Mouse (Mus musculus) CH12.LX (cell line): ENCODE measurements around the gene Nup88. TPM values are rescaled to one million over a fixed set of nuclear protein-coding genes. Genes with fewer than 3 reads are reported as not detected.

Experiments
- DNase-seq: peaks from one replicate; pipeline ENCODE4 v3.0.0-alpha.2; 2013; ENCODE audit errors: extremely low read depth
- H3K27ac ChIP-seq: 2 replicates; pipeline ENCODE4 v1.5.1; 2012; ENCODE audit warnings: low read depth, mild to moderate bottlenecking, control low read depth, moderate library complexity; ENCODE audit not compliant: insufficient read depth
- H3K27me3 ChIP-seq: replicated peaks from 2 replicates; pipeline ENCODE3; 2012; ENCODE audit warnings: inconsistent platforms
- H3K36me3 ChIP-seq, 2 experiments: replicated peaks in 1 of 2; 2 replicates each; pipeline versions ENCODE3 to v1.6.1; 2012; ENCODE audit warnings: inconsistent platforms in 1 of 2, low read length in 1 of 2, mild to moderate bottlenecking in 1 of 2, mixed read lengths in 1 of 2, moderate library complexity in 1 of 2; ENCODE audit not compliant: control insufficient read depth in 1 of 2, insufficient read depth in 1 of 2
- H3K4me1 ChIP-seq, 2 experiments: 2 replicates each; pipeline ENCODE4 v1.6.1; 2012; ENCODE audit warnings: inconsistent platforms in 1 of 2, moderate library complexity in 1 of 2; ENCODE audit not compliant: insufficient read depth in 2 of 2, control insufficient read depth in 1 of 2
- H3K4me2 ChIP-seq: 2 replicates; pipeline ENCODE4 v1.6.1; 2012; ENCODE audit warnings: low read depth, mild to moderate bottlenecking, control low read depth; ENCODE audit not compliant: poor library complexity, insufficient read depth, severe bottlenecking
- H3K4me3 ChIP-seq, 3 experiments: fragments of 150-350 bp in 1 of 3; sonication (generic) in 1 of 3; replicated peaks in 1 of 3; 2 replicates each; pipeline versions ENCODE3 to v1.5.1; 2011 to 2012; ENCODE audit warnings: low read depth in 2 of 3, low read length in 2 of 3, mild to moderate bottlenecking in 2 of 3, moderate library complexity in 2 of 3, control low read depth in 1 of 3, improper control_type of control experiment in 1 of 3, inconsistent platforms in 1 of 3, mixed read lengths in 1 of 3; ENCODE audit not compliant: poor library complexity in 1 of 3
- H3K79me2 ChIP-seq: replicated peaks from 2 replicates; pipeline ENCODE4 v1.6.1; 2012; ENCODE audit warnings: mild to moderate bottlenecking, moderate library complexity; ENCODE audit not compliant: control insufficient read depth, poor library complexity, insufficient read depth, severe bottlenecking; ENCODE audit errors: extremely low read depth
- H3K9ac ChIP-seq: 2 replicates; pipeline ENCODE4 v1.6.1; 2012; ENCODE audit warnings: low read depth, mild to moderate bottlenecking, control low read depth, moderate library complexity; ENCODE audit not compliant: insufficient read depth
- H3K9me3 ChIP-seq: replicated peaks from 2 replicates; pipeline ENCODE3; 2012; ENCODE audit warnings: low read length, inconsistent platforms, mixed read lengths
- CHD1 ChIP-seq: IDR thresholded peaks from 2 replicates; pipeline ENCODE4 v1.6.1; 2012; ENCODE audit warnings: low read depth, low read length, improper control_type of control experiment, inconsistent platforms
- E2F4 ChIP-seq: IDR thresholded peaks from 2 replicates; pipeline ENCODE4 v1.6.1; 2011; ENCODE audit warnings: low read depth, low read length, improper control_type of control experiment; ENCODE audit not compliant: insufficient replicate concordance
- ETS1 ChIP-seq: conservative IDR thresholded peaks from 2 replicates; pipeline ENCODE4 v1.6.1; 2012; ENCODE audit warnings: low read depth, mild to moderate bottlenecking, inconsistent platforms, low read length, improper control_type of control experiment, moderate library complexity
- KAT2A ChIP-seq: IDR thresholded peaks from 2 replicates; pipeline ENCODE4 v1.6.1; 2012; ENCODE audit warnings: low read length, improper control_type of control experiment, inconsistent platforms; ENCODE audit not compliant: insufficient replicate concordance
- MAFK ChIP-seq: IDR thresholded peaks from 2 replicates; pipeline ENCODE4 v1.6.1; 2011; ENCODE audit warnings: low read length, improper control_type of control experiment; ENCODE audit not compliant: insufficient replicate concordance
- MAX ChIP-seq: IDR thresholded peaks from 2 replicates; pipeline ENCODE4 v1.6.1; 2011; ENCODE audit warnings: low read length, improper control_type of control experiment
- MYC ChIP-seq: IDR thresholded peaks from 2 replicates; pipeline ENCODE4 v1.6.1; 2011; ENCODE audit warnings: low read depth, mild to moderate bottlenecking, improper control_type of control experiment, low read length
- PAX5 ChIP-seq: IDR thresholded peaks from 2 replicates; pipeline ENCODE4 v1.6.1; 2012; ENCODE audit warnings: low read length, inconsistent platforms, mixed read lengths
- UBTF ChIP-seq: IDR thresholded peaks from 2 replicates; pipeline ENCODE4 v1.6.1; 2012; ENCODE audit warnings: low read depth, mild to moderate bottlenecking, inconsistent platforms, low read length, improper control_type of control experiment, moderate library complexity
- USF1 ChIP-seq: IDR thresholded peaks from 2 replicates; pipeline ENCODE4 v1.6.1; 2014; ENCODE audit warnings: low read depth, mild to moderate bottlenecking, inconsistent platforms, low read length, improper control_type of control experiment
- ZC3H11A ChIP-seq: IDR thresholded peaks from 2 replicates; pipeline ENCODE4 v1.6.1; 2012; ENCODE audit warnings: low read depth, mild to moderate bottlenecking, inconsistent platforms, low read length, improper control_type of control experiment
- ZMIZ1 ChIP-seq: IDR thresholded peaks from 2 replicates; pipeline ENCODE4 v1.6.1; 2012; ENCODE audit warnings: low read depth, mild to moderate bottlenecking, inconsistent platforms, low read length, improper control_type of control experiment
- dilution Hi-C: fragments of 300-500 bp; cut with MboI; formaldehyde crosslinking; loops from 2 replicates; pipeline ENCODE4 v1.14.3; 2020; ENCODE audit warnings: low sequenced_read_pairs; ENCODE audit not compliant: extremely low pct_unique_long_range_greater_than_20kb, extremely low pct_ligation_motif_present
- in situ Hi-C: fragments of 300-500 bp; cut with MboI; formaldehyde crosslinking; loops from 3 replicates; pipeline ENCODE4 v1.14.3; 2019; ENCODE audit warnings: low sequenced_read_pairs, low pct_ligation_motif_present, low pct_unique_long_range_greater_than_20kb, mixed read lengths
- polyA plus RNA-seq: library from polyadenylated mRNA; unstranded; fragments of >175 nt; gene quantifications from 2 replicates; pipeline ENCODE4 v1.2.1, GENCODE M21; 2012; ENCODE audit warnings: low read depth; ENCODE audit not compliant: insufficient read length
- total RNA-seq, 2 experiments: library from RNA; depleted of rRNA; stranded (reverse); fragments of 300-350 nt in 1 of 2; fragments of >200 nt in 1 of 2; gene quantifications; 2 replicates each; pipeline ENCODE4 v1.2.3; 2012 to 2014

Nup88 gene
- total and polyA plus RNA-seq, 3 experiments = 125 to 208 (median 193) TPM

DNA sequence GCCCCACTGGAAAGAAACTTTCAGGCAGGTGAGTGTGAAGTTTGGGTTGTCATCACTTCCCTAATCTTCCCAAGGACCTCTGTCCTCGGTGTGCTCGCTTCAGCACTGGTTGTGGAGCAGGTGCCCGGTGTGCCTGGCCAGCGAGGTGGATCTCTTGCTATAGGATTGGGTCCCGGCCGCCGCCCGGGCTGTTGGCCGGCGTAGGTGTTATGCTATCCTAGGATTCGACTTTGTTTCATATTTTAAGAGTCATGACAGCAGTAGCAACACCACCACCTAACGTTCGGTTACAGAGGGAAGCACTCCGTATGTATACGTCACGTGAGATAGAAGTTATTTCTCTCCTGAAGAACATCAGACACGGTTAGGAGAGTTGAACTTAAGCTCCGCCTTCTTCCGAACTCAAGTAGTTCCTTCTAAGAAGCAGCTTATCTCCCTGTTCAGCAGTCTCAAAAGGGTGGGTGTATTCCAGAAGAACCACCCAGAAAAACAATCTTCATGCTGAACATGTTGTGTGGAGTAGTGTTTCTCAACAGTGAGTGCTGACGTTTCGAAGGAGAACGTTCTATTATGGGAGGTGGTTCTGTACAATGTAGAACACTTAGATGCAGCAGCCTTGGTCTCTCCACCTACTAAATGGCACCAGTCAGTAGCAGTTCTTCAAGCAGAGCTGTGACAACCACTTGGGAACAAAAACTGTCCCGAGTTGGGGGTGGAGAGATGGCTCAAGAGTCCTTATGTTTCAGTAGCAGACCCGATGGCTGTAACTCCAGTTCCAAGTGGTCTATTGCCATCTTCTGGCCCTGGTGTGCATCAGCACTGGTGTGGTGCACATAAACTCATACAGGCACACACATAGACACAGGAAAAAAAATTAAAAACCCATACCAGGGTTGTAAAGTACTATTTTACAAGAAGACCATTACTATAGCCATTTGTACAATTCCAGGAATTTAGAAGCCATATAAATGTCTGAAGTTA, 1.1 kb upstream of the Nup88 start (continued):
- TF ChIP-seq CHD1 (no peak), USF1 (no peak; the same call in 1 of the 2 replicates), MYC (no peak), PAX5 (no peak), ZMIZ1 (no peak)

DNA sequence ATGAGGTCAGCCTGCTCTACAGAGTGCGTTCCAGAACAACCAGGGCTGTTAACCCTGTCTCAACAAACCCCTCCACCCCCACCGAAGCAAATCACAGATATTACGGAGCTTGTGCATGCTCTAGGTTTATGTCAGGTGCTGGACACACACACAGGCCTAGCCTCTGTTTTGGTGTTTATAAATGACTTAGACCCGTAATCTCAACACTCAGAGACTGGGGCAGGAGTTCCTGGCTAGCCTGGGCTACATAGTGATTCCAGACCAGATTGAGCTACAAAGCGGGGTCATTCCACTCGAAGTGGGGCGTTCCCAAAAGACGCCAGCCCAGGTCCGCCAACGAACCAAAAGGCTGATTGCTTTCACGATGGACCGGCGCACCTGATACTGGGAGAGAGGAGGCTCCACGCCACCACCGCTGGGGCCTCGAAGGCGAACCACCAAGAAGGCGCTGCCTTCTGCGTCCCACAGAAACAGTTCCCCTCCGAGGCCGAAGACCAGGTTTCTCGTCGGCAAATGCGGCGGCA, 440 bp downstream of the Nup88 start:
- TF ChIP-seq E2F4 (no peak), ZC3H11A (no peak), MAX (peak; percentile 74; the same call in 1 of the 2 replicates), UBTF (0 out of 2 replicates have a peak, but pooled peaks have one; percentile 33), ETS1 (no peak), KAT2A (no peak), MYC (peak; percentile 52; the same call in 1 of the 2 replicates)
- Histone ChIP-seq H3K4me3 (peak overlapping the region; percentile 79 to 96 (median 90)), H3K27ac (peak overlapping the region; percentile 64), H3K27me3 (no peaks in the 10 kb centered on the region), H3K79me2 (peaks cover 26% of the 10 kb centered on the region), H3K36me3 (peaks cover 35 to 55% of the 10 kb centered on the region in 2 experiments), H3K4me1 (peaks cover 4 to 49% of the 10 kb centered on the region in 2 experiments; a peak in 3 of 4 replicates), H3K4me2 (peak overlapping the region; percentile 83), H3K9ac (peak overlapping the region; percentile 83), H3K9me3 (peaks cover 3% of the 10 kb centered on the region)
- peak; percentile 37 for DNase-seq
- in situ Hi-C loops (no loop called here), dilution Hi-C loops (no loop called here)

DNA sequence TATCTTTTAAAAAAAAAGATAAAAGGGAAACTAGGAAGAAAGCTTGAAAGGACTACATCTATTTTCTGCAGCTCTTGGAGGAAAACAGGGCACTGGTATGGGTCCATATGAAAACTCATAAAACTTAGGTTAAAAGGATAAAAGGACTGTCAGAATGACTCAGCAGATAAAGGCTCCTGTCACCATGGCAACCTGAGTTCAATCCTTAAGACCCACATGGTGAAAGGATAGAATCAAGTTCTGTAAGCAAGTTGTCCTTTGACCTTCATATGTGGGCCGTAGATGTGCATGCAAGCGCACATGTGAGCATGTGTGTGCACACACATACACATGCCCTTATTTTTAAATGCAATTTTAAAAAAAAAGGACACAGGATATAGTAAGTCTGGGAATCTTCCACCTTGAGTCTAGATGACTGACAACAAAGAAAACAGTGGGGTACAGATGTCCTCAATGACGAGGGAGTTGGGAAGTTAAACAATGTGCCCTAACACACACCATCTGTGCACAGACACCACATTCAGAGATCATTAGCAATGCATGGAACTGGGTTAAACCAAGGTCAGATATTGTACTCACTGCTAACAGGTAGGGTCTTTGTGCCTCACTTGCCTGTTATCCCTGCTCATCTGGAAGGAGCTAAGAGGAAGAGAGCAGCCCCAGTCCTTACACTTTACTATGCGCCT, 5.4 kb downstream of the Nup88 start:
- dilution Hi-C loops (no loop called here), in situ Hi-C loops (no loop called here)
- Histone ChIP-seq H3K4me1 (peaks cover 2 to 54% of the 10 kb centered on the region in 2 experiments; a peak in 3 of 4 replicates), H3K9ac (no peak overlapping the region), H3K36me3 (peaks cover 52 to 75% of the 10 kb centered on the region in 2 experiments), H3K27ac (no peak overlapping the region), H3K27me3 (no peaks in the 10 kb centered on the region), H3K79me2 (peaks cover 33% of the 10 kb centered on the region), H3K9me3 (no peaks in the 10 kb centered on the region), H3K4me3 (no peak overlapping the region), H3K4me2 (no peak overlapping the region)
- peak; percentile 37 for DNase-seq
- TF ChIP-seq MAFK (peak; percentile 28; the same call in 1 of the 2 replicates), MYC (no peak)
